Mouse (Mus musculus): ENCODE data around the gene H2-Eb1. TPM values are rescaled to one million over a fixed set of nuclear protein-coding genes. Genes with fewer than 3 reads are reported as not detected.
"Not testable (repeated sequence)": the region's sequence is repeated elsewhere in the genome, so short reads cannot be mapped to it uniquely, and the experiment has no call there.

Gene H2-Eb1
- total RNA-seq, 2 experiments from 2014 or later: 38.0 to 114 TPM

GRCm38 (mm10) chr17:34287648-34288047, 18.0 kb upstream of the H2-Eb1 start, which contains the start of gene H2-Aa:
Gene H2-Aa (minus strand): TSS chr17:34287823.
- ATAC-seq (ENCODE audit: poor library complexity, severe bottlenecking): peak; percentile 62

GRCm38 (mm10) chr17:34288131-34288530, 17.5 kb upstream of the H2-Eb1 start:
- ATAC-seq (ENCODE audit: poor library complexity, severe bottlenecking): no peak

- ATAC-seq (ENCODE audit: poor library complexity, severe bottlenecking): peak; percentile 67
Measured at GRCm38 (mm10) chr17:34291609-34292008, 14.1 kb upstream of the H2-Eb1 start.

- no peak for ATAC-seq (ENCODE audit: poor library complexity, severe bottlenecking)
Measured at GRCm38 (mm10) chr17:34292570-34292969, 13.1 kb upstream of the H2-Eb1 start.

- peak; percentile 78 for ATAC-seq (ENCODE audit: poor library complexity, severe bottlenecking)
Measured at GRCm38 (mm10) chr17:34293533-34293932, 12.1 kb upstream of the H2-Eb1 start.

- ATAC-seq (ENCODE audit: poor library complexity, severe bottlenecking): no peak
Measured at GRCm38 (mm10) chr17:34294249-34294648, 11.4 kb upstream of the H2-Eb1 start.

GRCm38 (mm10) chr17:34295307-34295706, 10.4 kb upstream of the H2-Eb1 start:
- ATAC-seq (ENCODE audit: poor library complexity, severe bottlenecking): no peak

GRCm38 (mm10) chr17:34295891-34296794, 9.5 kb upstream of the H2-Eb1 start:
- ATAC-seq (ENCODE audit: poor library complexity, severe bottlenecking): peak; percentile 55

GRCm38 (mm10) chr17:34299356-34299755, 6.3 kb upstream of the H2-Eb1 start:
- ATAC-seq (ENCODE audit: poor library complexity, severe bottlenecking): no peak

- ATAC-seq (ENCODE audit: poor library complexity, severe bottlenecking): no peak
Measured at GRCm38 (mm10) chr17:34300071-34300470, 5.6 kb upstream of the H2-Eb1 start.

- ATAC-seq (ENCODE audit: poor library complexity, severe bottlenecking): no peak
Measured at GRCm38 (mm10) chr17:34300691-34301566, 4.7 kb upstream of the H2-Eb1 start.

GRCm38 (mm10) chr17:34301670-34302190, 3.9 kb upstream of the H2-Eb1 start:
- ATAC-seq (ENCODE audit: poor library complexity, severe bottlenecking): no peak

- ATAC-seq (ENCODE audit: poor library complexity, severe bottlenecking): no peak
Measured at GRCm38 (mm10) chr17:34303789-34304188, 1.9 kb upstream of the H2-Eb1 start.

- ATAC-seq (ENCODE audit: poor library complexity, severe bottlenecking): peak; percentile 69
Measured at GRCm38 (mm10) chr17:34304751-34305150, 916 bp upstream of the H2-Eb1 start.

GRCm38 (mm10) chr17:34306407-34306806, 740 bp downstream of the H2-Eb1 start:
- no peak for ATAC-seq (ENCODE audit: poor library complexity, severe bottlenecking)

- ATAC-seq (ENCODE audit: poor library complexity, severe bottlenecking): no peak
Measured at GRCm38 (mm10) chr17:34307216-34307615, 1.5 kb downstream of the H2-Eb1 start.

GRCm38 (mm10) chr17:34308161-34308560, 2.5 kb downstream of the H2-Eb1 start:
- ATAC-seq (ENCODE audit: poor library complexity, severe bottlenecking): no peak

- ATAC-seq (ENCODE audit: poor library complexity, severe bottlenecking): no peak
Measured at GRCm38 (mm10) chr17:34309225-34309624, 3.6 kb downstream of the H2-Eb1 start.

GRCm38 (mm10) chr17:34309683-34310385, 4.2 kb downstream of the H2-Eb1 start:
- peak; percentile 71 for ATAC-seq (ENCODE audit: poor library complexity, severe bottlenecking)

GRCm38 (mm10) chr17:34310526-34310925, 4.9 kb downstream of the H2-Eb1 start:
- not testable (repeated sequence) for ATAC-seq (ENCODE audit: poor library complexity, severe bottlenecking)
